Mouse (Mus musculus) liver, adult 2 months (tissue): ENCODE measurements around the gene Arhgap40. TPM values are rescaled to one million over a fixed set of nuclear protein-coding genes. Genes with fewer than 3 reads are reported as not detected.

ENCODE experiments used
- DNase-seq: peaks from one replicate; pipeline ENCODE4 v3.0.0-alpha.2; 2011; ENCODE audit warnings: low read depth, low spot score; ENCODE audit errors: extremely low read depth
- H3K27ac ChIP-seq: fragments of 200-500 bp; replicated peaks from 2 replicates; pipeline ENCODE4 v1.5.1; 2012; ENCODE audit warnings: low read depth, mild to moderate bottlenecking, control low read depth, inconsistent platforms, low read length; ENCODE audit not compliant: insufficient read depth
- H3K27me3 ChIP-seq: fragments of 200-500 bp; 2 replicates; pipeline ENCODE4 v1.6.1; 2012; ENCODE audit warnings: mild to moderate bottlenecking, moderate library complexity, low read length, inconsistent platforms; ENCODE audit not compliant: control insufficient read depth, insufficient read depth
- H3K36me3 ChIP-seq: fragments of 200-500 bp; 2 replicates; pipeline ENCODE4 v1.6.1; 2012; ENCODE audit warnings: low read length, inconsistent platforms; ENCODE audit not compliant: control insufficient read depth, insufficient read depth
- H3K4me1 ChIP-seq: fragments of 200-500 bp; 2 replicates; pipeline ENCODE4 v1.6.1; 2011; ENCODE audit warnings: low read length; ENCODE audit not compliant: control insufficient read depth, insufficient read depth
- H3K4me3 ChIP-seq: fragments of 200-500 bp; 2 replicates; pipeline ENCODE4 v1.5.1; 2011; ENCODE audit warnings: low read depth, mild to moderate bottlenecking, control low read depth, low read length, moderate library complexity; ENCODE audit not compliant: insufficient read depth
- H3K79me2 ChIP-seq: fragments of 200-500 bp; 2 replicates; pipeline ENCODE4 v1.6.1; 2012; ENCODE audit warnings: inconsistent platforms, mild to moderate bottlenecking, low read length, moderate library complexity; ENCODE audit not compliant: control insufficient read depth, insufficient read depth
- H3K9ac ChIP-seq: fragments of 200-500 bp; 2 replicates; pipeline ENCODE4 v1.6.1; 2012; ENCODE audit warnings: low read depth, mild to moderate bottlenecking, control low read depth, inconsistent platforms, low read length
- CTCF ChIP-seq: fragments of 200-500 bp; IDR thresholded peaks from 2 replicates; pipeline ENCODE4 v1.5.1; 2011; ENCODE audit warnings: low read depth, low read length, control low read depth
- POLR2A ChIP-seq: fragments of 200-500 bp; IDR thresholded peaks from 2 replicates; pipeline ENCODE4 v1.6.1; 2011; ENCODE audit warnings: low read length, control low read depth; ENCODE audit not compliant: insufficient read depth; ENCODE audit errors: extremely low read depth
- WGBS: fragments of 180-500 bp; shearing (Covaris S2); methylation state at CpG from one replicate; pipeline ENCODE4 v1.1.7; 2018; 5-methylcytosine and 5-hydroxymethylcytosine counted together
- polyA plus RNA-seq: library from polyadenylated mRNA; depleted of rRNA; stranded (reverse); fragments of >200 nt; gene quantifications from 2 replicates; pipeline ENCODE4 v1.2.3, GENCODE M21; 2012
- total RNA-seq: library from RNA; depleted of rRNA; stranded (reverse); fragments of >200 nt; gene quantifications from 2 replicates; pipeline ENCODE4 v1.2.3, GENCODE M21; 2014

Arhgap40 gene
- total and polyA plus RNA-seq, 2 experiments: not detected

GRCm38 (mm10) chr2:158539433-158540305 is 27.1 kb downstream of the Arhgap40 start:
- Histone ChIP-seq H3K9ac (no peak overlapping the region), H3K79me2 (no peaks in the 10 kb centered on the region), H3K36me3 (no peaks in the 10 kb centered on the region), H3K4me3 (no peak overlapping the region), H3K4me1 (no peaks in the 10 kb centered on the region), H3K27me3 (no peaks in the 10 kb centered on the region), H3K27ac (no peak overlapping the region)
- 48% methylated on average over 24 of the region's 24 CpGs for WGBS
- TF ChIP-seq POLR2A: no peak
- no peak for TF ChIP-seq CTCF
- no peak for DNase-seq

- DNase-seq: no peak
- Histone ChIP-seq H3K79me2 (no peaks in the 10 kb centered on the region), H3K27me3 (no peaks in the 10 kb centered on the region), H3K4me1 (no peaks in the 10 kb centered on the region), H3K9ac (no peak overlapping the region), H3K27ac (no peak overlapping the region), H3K36me3 (no peaks in the 10 kb centered on the region), H3K4me3 (no peak overlapping the region)
- no peak for TF ChIP-seq POLR2A
- TF ChIP-seq CTCF: no peak
- WGBS: 47% methylated on average over 4 of the region's 4 CpGs
Measured at GRCm38 (mm10) chr2:158541286-158541685, 28.7 kb downstream of the Arhgap40 start.

DNA sequence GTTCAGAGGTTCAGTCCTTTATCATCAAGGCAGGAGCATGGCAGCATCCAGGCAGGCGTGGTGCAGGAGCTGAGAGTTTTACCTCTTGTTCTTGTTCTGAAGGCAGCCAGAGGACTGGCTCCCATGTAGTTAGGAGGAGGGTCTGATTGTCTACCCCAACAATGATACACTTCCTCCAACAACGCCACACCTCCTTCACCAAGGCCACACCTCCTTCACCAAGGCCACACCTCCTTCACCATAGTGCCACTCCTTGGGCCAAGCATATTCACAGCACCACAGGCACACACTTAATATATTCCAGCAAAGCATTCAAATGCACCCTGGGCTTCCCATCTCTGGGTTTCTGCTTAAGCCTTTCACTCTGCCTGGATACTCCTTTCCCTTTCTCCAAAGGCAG is 32.7 kb downstream of the Arhgap40 start:
- no peaks in the 10 kb centered on the region for H3K79me2 ChIP-seq
- no peak overlapping the region for H3K27ac ChIP-seq
- H3K4me1 ChIP-seq: no peaks in the 10 kb centered on the region
- no peaks in the 10 kb centered on the region for H3K27me3 ChIP-seq
- 73% methylated on average over 2 of the region's 2 CpGs for WGBS
- TF ChIP-seq POLR2A: no peak
- no peak overlapping the region for H3K4me3 ChIP-seq
- no peak for DNase-seq
- no peak overlapping the region for H3K9ac ChIP-seq
- H3K36me3 ChIP-seq: no peaks in the 10 kb centered on the region

DNA sequence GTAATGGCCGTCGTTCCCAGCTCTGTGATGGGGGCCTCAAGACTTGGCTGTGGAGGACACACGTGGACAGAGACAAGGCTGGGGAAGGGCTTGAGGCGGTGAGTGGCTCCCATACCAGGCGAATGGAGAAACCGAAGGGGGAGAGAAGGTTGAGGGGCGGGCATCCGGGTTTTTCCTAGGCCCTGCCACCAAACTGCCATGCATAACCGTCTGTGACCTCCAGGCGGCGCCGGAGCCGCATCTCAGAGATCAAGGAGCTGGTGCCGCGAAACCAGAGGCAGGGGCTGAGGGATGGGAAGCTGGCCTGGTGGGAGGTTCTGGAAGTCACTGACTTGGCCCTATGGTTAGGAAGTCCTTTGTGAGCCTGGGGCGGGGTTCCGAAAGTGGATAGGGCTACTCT is 34.2 kb downstream of the Arhgap40 start:
- Histone ChIP-seq H3K27ac (no peak overlapping the region), H3K4me1 (no peaks in the 10 kb centered on the region), H3K79me2 (no peaks in the 10 kb centered on the region), H3K9ac (no peak overlapping the region), H3K36me3 (no peaks in the 10 kb centered on the region), H3K4me3 (no peak overlapping the region), H3K27me3 (no peaks in the 10 kb centered on the region)
- no peak for TF ChIP-seq POLR2A
- peak; percentile 87 for TF ChIP-seq CTCF
- WGBS: 8% methylated on average over 17 of the region's 17 CpGs
- DNase-seq: no peak

GRCm38 (mm10) chr2:158550067-158550466 is 37.5 kb downstream of the Arhgap40 start:
- Histone ChIP-seq H3K36me3 (no peaks in the 10 kb centered on the region), H3K9ac (no peak overlapping the region), H3K27ac (no peak overlapping the region), H3K4me1 (no peaks in the 10 kb centered on the region), H3K4me3 (no peak overlapping the region), H3K27me3 (no peaks in the 10 kb centered on the region), H3K79me2 (no peaks in the 10 kb centered on the region)
- 4% methylated on average over 3 of the region's 3 CpGs for WGBS
- TF ChIP-seq POLR2A (no peak), CTCF (peak; percentile 82)
- peak; percentile 37 for DNase-seq

DNA sequence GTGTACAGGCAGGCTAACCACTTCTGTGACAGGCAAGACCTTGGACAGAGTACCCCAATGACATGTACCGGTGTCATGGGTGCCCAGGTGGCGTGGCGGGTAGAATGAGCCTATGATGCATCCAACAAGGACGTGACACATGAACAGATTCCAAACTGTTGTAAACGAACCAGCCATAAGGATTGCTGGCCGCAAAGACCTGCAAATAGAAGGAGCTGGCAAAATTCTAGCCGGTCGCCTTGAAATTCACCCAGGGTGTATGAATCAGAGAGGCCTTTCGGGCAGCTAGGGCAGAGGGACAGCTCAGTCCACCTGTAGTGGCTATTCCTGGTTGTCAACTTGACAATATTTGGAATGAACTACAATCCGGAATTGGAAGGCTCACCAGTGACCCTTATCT is 41.8 kb downstream of the Arhgap40 start:
- no peak for DNase-seq
- no peaks in the 10 kb centered on the region for H3K36me3 ChIP-seq
- 0 out of 2 replicates have a peak, but pooled peaks cover 4% of the 10 kb centered on the region for H3K27me3 ChIP-seq
- H3K4me1 ChIP-seq: no peaks in the 10 kb centered on the region
- TF ChIP-seq POLR2A (no peak), CTCF (no peak)
- H3K4me3 ChIP-seq: no peak overlapping the region
- no peak overlapping the region for H3K9ac ChIP-seq
- 25% methylated on average over 10 of the region's 10 CpGs for WGBS
- H3K27ac ChIP-seq: no peak overlapping the region
- no peaks in the 10 kb centered on the region for H3K79me2 ChIP-seq
